Mouse (Mus musculus) bone marrow, adult 2 months (tissue): ENCODE data around the gene Zranb1.

Experiments used
- CTCF ChIP-seq: fragments of 200-500 bp; IDR thresholded peaks from 2 replicates; pipeline ENCODE4 v1.5.1; 2011; ENCODE audit warnings: low read length, control low read depth; ENCODE audit not compliant: control insufficient read depth, insufficient read depth
- POLR2A ChIP-seq: fragments of 200-500 bp; IDR thresholded peaks from 2 replicates; pipeline ENCODE4 v1.6.1; 2011; ENCODE audit warnings: low read depth, mild to moderate bottlenecking, control low read depth, low read length, borderline replicate concordance; ENCODE audit not compliant: control insufficient read depth

DNA sequence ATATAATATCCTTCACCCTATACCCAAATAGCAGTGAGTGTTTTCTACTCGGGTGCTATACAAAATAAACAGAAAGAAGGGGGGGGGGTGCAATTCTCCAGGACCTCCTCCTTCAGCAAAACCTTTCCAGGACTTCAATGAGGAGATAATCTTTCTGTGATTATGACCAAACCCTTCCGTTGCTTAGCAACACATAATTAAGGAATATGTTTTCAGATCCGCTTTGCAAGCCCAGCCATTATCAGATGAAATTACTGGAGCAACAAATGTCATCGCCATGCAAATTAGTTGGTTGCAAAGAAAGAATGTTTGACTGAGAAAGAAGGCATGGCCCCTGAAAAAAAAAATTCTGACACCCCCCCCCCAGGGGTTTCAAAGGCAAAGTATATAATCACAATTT, 80.7 kb downstream of the Zranb1 start:
- TF ChIP-seq POLR2A (no peak), CTCF (no peak)
